Comparison of ENCODE assay signal across 17 mouse cellular contexts in the genomic region with DNA sequence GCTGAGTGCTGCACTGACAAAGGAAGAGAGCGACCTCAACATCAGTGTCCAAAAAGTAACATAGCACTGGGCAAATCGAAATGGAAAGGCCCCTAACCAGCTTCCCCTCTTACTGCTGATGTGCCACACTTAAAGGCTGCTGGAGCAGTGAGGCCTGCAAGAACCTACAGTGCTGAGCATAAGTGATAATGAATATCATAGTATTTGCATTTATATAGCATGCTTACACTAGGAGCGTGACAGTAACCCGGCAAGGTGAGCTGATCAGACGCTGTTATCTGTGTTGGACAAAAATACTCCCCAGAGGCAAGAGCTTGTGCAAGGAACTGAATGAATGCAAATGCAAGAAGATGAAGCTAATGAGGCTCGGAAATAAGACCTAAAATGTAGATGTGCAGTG.
"Had no signal": no experiment of that assay in that cellular context is flagged by ENCODE, and none has a peak within 500 bp of the region (broad histone marks: within the 10 kb centered on the region; RNA-seq: fewer than 3 reads in every experiment).

No protein-coding gene starts in this region.

- H3K4me1 ChIP-seq: limb, embryonic 15.5 days; liver, embryonic 12.5 days; megakaryocyte, embryonic 14.5 days had no signal

- H3K4me3 ChIP-seq: limb, embryonic 15.5 days; liver, embryonic 12.5 days; megakaryocyte, embryonic 14.5 days had no signal

- H3K27me3 ChIP-seq: limb, embryonic 15.5 days; liver, embryonic 12.5 days; megakaryocyte, embryonic 14.5 days had no signal

- H3K9ac ChIP-seq: limb, embryonic 15.5 days; liver, embryonic 12.5 days; lung, embryonic 14.5 days had no signal

- H3K4me2 ChIP-seq: limb, embryonic 15.5 days; liver, embryonic 12.5 days; lung, embryonic 14.5 days had no signal

- H3K27ac ChIP-seq: kidney, postnatal 0 days; limb, embryonic 15.5 days; liver, embryonic 12.5 days; macrophage had no signal

- ATAC-seq: liver, embryonic 12.5 days had no signal

- DNase-seq: kidney, adult 11 months; kidney, adult 9 months; kidney, postnatal 36 days; layer of hippocampus, adult 9-11 months; layer of hippocampus, postnatal 36 days; lung, postnatal 14 days; retina, postnatal 1 day; right cerebral cortex, postnatal 4 days; spleen, adult 18-20 months; thymus, adult 18-20 months; thymus, postnatal 14 days had no signal

- H3K9me3 ChIP-seq: limb, embryonic 15.5 days; liver, embryonic 12.5 days; megakaryocyte, embryonic 14.5 days had no signal

- H3K36me3 ChIP-seq: limb, embryonic 15.5 days; liver, embryonic 12.5 days had no signal
